Mouse (Mus musculus) cerebellum, adult 2 months (tissue): Measurements from ENCODE around the gene Ifna1.

ENCODE experiments used
- CTCF ChIP-seq: fragments of 200-500 bp; IDR thresholded peaks from 2 replicates; pipeline ENCODE4 v1.5.1; 2011; ENCODE audit warnings: low read depth, mild to moderate bottlenecking, control low read depth, low read length, moderate library complexity, borderline replicate concordance; ENCODE audit not compliant: insufficient read depth
- POLR2A ChIP-seq: fragments of 200-500 bp; IDR thresholded peaks from 2 replicates; pipeline ENCODE4 v1.6.1; 2011; ENCODE audit warnings: low read length, control low read depth, borderline replicate concordance; ENCODE audit not compliant: insufficient read depth

GRCm38 (mm10) chr4:88867926-88868911 is 18.3 kb downstream of the Ifna1 start:
- TF ChIP-seq CTCF (no peak), POLR2A (no peak)
